Mouse (Mus musculus) right cerebral cortex, adult 2 months (tissue): Measurements from ENCODE around the gene Ankrd13a.
A peak's percentile ranks its signal among the peaks of the same experiment; 100 is the strongest.

Experiments
- DNase-seq, 2 experiments: peaks; one replicate each; pipeline ENCODE4 v3.0.0; 2021 to 2022; ENCODE audit warnings: low spot score in 2 of 2

Ankrd13a gene

GRCm38 (mm10) chr5:114766686-114767085 lies 7.8 kb upstream of the Ankrd13a start:
- no peak for DNase-seq

GRCm38 (mm10) chr5:114767185-114767584 lies 7.3 kb upstream of the Ankrd13a start:
- no peak for DNase-seq

GRCm38 (mm10) chr5:114769786-114770185 lies 4.7 kb upstream of the Ankrd13a start:
- DNase-seq, result no peak

DNA sequence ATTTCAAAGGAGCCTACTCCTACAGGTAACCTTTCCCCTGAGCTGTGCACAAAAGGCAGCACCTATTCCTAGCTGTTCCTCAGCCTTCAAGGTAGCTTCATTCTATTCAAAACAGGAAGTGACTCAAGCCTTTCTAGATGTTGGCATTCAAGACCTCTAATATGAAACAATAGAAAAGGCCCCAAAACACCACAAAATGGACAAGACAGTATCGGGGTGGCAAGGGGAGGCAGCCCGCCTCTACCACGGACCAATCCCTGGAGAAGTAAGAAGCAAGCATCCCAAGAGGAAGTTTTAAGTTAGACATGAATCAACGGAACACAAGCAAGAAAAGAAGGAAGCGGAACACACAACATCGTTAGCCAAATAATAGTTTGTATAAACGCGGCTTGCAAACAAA lies 2.7 kb upstream of the Ankrd13a start:
- DNase-seq, result no peak

- DNase-seq, result peak in 1 of 2 experiments; percentile 25
Measured at GRCm38 (mm10) chr5:114772456-114773203, 1.8 kb upstream of the Ankrd13a start.

GRCm38 (mm10) chr5:114773211-114773710 lies 1.2 kb upstream of the Ankrd13a start:
- peak; percentile 95 to 96 for DNase-seq

GRCm38 (mm10) chr5:114773780-114774179 lies 697 bp upstream of the Ankrd13a start:
- peak; percentile 21 to 50 for DNase-seq

DNA sequence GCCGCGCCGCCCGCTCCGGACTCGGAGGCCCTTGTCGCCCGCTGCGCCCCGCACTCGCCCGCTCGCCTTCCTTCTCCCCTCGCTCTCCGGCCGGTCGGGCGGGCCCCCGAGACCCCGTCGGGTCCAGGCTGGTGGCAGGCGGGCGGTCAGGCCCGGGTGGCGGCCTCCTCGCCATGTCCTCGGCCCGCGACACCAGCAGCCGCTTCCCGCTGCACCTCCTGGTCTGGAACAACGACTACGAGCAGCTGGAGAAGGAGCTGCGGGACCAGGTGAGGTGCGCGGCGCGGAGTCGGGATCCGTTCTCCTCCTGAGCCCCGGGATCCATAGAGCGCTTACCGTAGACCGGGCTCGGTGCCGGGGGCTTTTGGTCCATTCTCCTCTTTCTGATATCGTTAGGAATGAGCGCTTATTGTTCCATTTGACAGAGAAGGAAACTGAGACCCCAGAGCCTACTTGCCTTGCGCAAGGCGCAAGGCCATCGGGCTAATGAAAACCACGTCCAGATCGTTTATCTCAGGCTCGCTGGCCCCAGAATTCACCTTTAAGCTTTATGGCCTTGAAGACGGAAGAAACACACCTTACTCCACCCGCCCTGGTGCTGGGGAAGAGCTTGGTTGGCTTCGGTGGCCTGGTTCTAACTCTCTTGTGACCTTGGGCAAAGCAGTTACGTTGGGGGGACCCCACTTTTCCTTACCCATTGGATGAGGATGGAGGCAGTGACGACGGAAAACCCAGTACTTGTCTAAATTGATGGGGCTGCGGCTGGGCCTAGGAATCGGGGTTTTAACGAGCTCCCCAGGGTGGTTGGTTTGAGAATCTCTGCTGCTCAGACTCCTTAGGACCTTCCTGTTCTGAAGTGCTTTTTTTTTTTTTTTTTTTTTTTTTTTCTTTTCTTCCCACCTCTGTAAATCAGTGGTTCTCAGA lies 841 bp downstream of the Ankrd13a start, which contains the start of gene Git2:
Git2 (minus strand) TSS at position 462 of the 924 bp plus-strand sequence.
- DNase-seq, result no peak

- DNase-seq, result no peak
Measured at GRCm38 (mm10) chr5:114776174-114776573, 1.7 kb downstream of the Ankrd13a start.

- no peak for DNase-seq
Measured at GRCm38 (mm10) chr5:114779956-114780489, 5.5 kb downstream of the Ankrd13a start.

DNA sequence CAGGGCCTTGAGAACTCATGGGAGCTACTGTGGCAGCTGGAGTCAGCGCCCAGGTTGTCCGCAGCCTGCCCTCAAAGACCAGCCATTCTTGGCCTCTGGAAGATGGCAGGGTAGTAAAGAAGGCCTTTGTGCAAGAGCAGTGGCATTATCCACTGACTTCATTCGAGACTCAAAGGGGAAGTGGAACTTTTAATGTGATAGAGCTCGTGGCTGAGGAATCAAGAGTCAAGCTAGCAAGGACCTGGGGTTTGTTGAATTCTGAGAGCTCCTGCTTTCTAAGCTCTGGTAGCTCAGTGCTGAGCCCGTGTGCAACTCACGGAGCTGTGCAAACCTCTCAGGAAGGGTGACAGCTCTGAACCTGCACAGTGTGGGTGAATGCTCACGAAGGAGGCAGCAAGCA lies 6.4 kb downstream of the Ankrd13a start:
- DNase-seq, result no peak

- no peak for DNase-seq
Measured at GRCm38 (mm10) chr5:114782991-114783390, 8.5 kb downstream of the Ankrd13a start.

DNA sequence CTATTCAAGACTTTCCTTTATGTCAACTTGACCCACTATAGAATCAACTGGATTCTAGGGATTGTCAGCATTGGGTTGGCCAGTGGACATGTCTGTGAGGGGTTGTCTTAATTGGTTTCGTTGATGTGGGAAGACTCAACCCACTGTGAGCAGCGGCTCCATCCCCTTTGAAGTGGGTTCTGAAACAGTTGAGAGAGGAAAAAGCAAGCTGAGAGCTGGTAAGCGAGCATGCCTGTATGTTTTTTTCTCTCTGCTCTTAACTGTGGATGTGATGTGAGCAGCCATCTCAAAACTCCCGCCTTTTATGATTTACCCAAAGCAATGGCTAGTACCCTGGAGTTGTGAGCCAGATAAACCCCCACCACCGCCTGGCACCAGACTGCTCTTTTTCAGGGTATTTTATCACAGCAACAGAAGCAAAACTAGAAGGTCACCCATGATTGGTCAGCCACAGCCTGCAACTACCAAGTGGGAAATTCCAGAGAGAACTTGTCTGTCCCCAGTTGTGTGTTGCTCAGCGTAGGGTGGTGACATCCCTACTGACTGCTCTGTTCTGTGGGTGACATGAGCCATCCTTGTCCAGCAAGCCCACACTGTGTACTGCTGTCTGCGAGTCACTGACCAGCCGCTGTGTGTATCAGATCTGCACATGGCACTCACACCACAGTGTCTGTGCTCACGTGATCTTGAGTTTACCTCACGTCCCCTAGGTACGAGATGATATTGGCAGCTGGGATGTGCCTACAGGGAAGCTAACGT lies 9.1 kb downstream of the Ankrd13a start:
- no peak for DNase-seq

GRCm38 (mm10) chr5:114784622-114785165 lies 10.2 kb downstream of the Ankrd13a start:
- no peak for DNase-seq

GRCm38 (mm10) chr5:114785196-114785595 lies 10.7 kb downstream of the Ankrd13a start:
- DNase-seq, result no peak

DNA sequence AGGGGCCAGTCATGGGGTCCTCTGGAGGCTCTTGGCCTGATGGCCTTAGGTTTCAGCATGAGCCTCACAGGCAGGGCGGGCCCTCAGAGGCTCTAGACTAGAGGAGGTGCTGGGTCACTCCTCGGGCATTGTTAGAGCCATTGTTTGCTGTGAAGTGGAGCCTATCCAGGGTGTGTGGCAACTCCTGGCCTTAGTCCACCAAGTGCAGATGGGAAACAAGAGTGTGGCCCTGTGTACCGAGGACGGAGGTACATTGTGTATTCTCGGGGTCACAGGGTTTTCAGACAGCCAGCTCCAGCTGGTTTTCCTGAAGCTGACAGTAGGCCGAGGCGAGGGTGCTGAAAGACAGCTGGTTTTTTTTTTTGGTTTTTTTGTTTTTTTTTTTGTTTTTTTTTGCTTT lies 18.8 kb downstream of the Ankrd13a start:
- DNase-seq, result no peak

DNA sequence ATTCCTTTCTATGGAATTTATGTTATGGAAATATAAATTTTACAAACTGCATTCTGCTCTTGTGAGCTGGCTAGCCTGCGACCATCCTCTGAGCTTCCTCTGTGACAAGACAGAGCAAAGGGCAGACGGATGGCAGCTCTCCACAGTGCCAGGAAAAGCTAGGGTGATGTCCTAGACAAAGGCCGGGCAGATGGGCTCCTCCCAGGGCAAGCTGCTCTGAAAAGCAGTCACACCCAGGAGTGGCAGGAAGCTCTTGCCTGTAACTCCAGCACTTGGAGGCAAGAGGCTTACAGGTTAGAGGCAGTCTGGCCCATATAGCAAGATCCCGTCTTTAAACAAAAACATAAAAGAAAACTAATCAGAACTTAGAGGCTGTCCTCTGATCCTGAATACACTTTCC lies 20.1 kb downstream of the Ankrd13a start:
- no peak for DNase-seq

DNA sequence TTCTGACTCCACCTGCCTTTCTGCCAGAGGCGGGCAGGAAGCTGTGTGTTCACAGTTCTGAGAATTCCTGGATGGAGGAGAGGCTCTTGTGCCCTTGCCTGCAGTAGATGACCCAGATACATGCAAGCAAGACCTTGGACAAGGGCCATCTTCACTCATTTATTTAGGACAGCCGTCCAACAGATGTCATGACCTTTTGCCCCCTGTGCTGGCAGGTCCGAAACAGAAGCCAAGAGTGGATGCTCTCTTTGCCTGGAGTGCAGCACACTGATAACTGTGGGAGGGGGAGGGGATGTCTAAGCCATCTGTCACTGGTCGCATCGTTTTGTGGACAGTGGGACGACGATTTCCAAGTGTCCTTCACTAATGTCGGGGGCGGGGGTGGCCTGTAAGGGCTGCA lies 20.8 kb downstream of the Ankrd13a start:
- no peak for DNase-seq

DNA sequence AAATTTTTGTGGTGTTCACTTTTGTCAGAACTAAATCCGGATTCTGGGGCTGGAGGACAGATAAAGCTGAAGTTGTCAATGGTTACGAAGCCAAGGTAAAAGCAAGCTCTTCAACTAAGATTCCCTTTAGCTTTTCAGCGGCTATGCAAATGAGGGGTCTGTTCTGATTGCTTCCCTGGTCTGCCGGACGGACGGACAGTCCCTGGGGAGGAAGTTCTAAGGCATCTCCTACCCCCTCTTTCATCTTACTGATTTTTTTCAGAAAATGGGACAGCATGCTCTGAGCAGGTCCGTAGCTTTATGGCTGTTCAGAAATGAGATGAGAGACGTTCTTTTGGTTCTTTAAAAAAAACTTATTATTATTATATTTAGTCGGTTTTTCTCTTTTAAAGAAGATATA lies 21.2 kb downstream of the Ankrd13a start:
- no peak for DNase-seq

- DNase-seq, result no peak
Measured at GRCm38 (mm10) chr5:114796299-114797012, 22.0 kb downstream of the Ankrd13a start.

- DNase-seq, result no peak
Measured at GRCm38 (mm10) chr5:114797253-114797652, 22.8 kb downstream of the Ankrd13a start.
